Mouse (Mus musculus) midbrain, embryonic 11.5 days (tissue): ENCODE measurements around the gene Slc11a1. TPM values are rescaled to one million over a fixed set of nuclear protein-coding genes. Genes with fewer than 3 reads are reported as not detected.

ENCODE experiments used
- ATAC-seq: fragments of 200-750 bp; cut with Nextera tagmentation; 2 replicates; pipeline ENCODE4 v1.8.0; 2017; ENCODE audit warnings: moderate TSS enrichment, moderate library complexity; ENCODE audit not compliant: low FRiP score
- DNase-seq: peaks from one replicate; pipeline ENCODE4 v3.0.0; 2015; ENCODE audit warnings: low spot score; ENCODE audit errors: missing footprints
- H3K27ac ChIP-seq: fragments of 300-500 bp; sonication (generic); 2 replicates; pipeline ENCODE4 v1.5.1; 2014; ENCODE audit warnings: low read depth, low read length
- H3K27me3 ChIP-seq: fragments of 300-500 bp; sonication (generic); 2 replicates; pipeline ENCODE4 v1.6.1; 2014; ENCODE audit warnings: mild to moderate bottlenecking, low read length, moderate library complexity, mixed read lengths; ENCODE audit not compliant: control insufficient read depth, insufficient read depth
- H3K36me3 ChIP-seq: fragments of 300-500 bp; sonication (generic); 2 replicates; pipeline ENCODE4 v1.6.1; 2014; ENCODE audit warnings: mild to moderate bottlenecking, low read length, moderate library complexity, mixed read lengths; ENCODE audit not compliant: control insufficient read depth, insufficient read depth
- H3K4me1 ChIP-seq: fragments of 300-500 bp; sonication (generic); 2 replicates; pipeline ENCODE4 v1.6.1; 2014; ENCODE audit warnings: low read length; ENCODE audit not compliant: control insufficient read depth, insufficient read depth
- H3K4me2 ChIP-seq: fragments of 300-500 bp; sonication (generic); 2 replicates; pipeline ENCODE4 v1.6.1; 2014; ENCODE audit warnings: mild to moderate bottlenecking, moderate library complexity
- H3K4me3 ChIP-seq: fragments of 300-500 bp; sonication (generic); 2 replicates; pipeline ENCODE4 v1.5.1; 2014; ENCODE audit warnings: low read depth, low read length
- H3K9ac ChIP-seq: fragments of 300-500 bp; sonication (generic); 2 replicates; pipeline ENCODE4 v1.6.1; 2014; ENCODE audit warnings: low read length
- H3K9me3 ChIP-seq: fragments of 300-500 bp; sonication (generic); 2 replicates; pipeline ENCODE4 v1.6.1; 2016; ENCODE audit warnings: low read length; ENCODE audit not compliant: control insufficient read depth
- WGBS: fragments of 180-500 bp; shearing (Covaris S2); extraction: QIAGEN DNeasy Blood & Tissue Kit; methylation state at CpG from one replicate; pipeline ENCODE4 v1.1.7; 2014; 5-methylcytosine and 5-hydroxymethylcytosine counted together
- microRNA counts: library from miRNA; unstranded; fragments of <30 nt; microRNA quantifications from one replicate; lab custom pipeline; 2015
- microRNA-seq: library from miRNA; unstranded; fragments of <30 nt; microRNA quantifications from one replicate; pipeline ENCODE4, GENCODE M21; 2017
- polyA plus RNA-seq: library from polyadenylated mRNA; unstranded; fragments of >200 nt; fragmentation: Nextera tagmentation; extraction: Ambion mirVana; gene quantifications from 2 replicates; pipeline ENCODE4 v1.2.1, GENCODE M21; 2014

Gene Slc11a1
- polyA plus RNA-seq, 1 experiment from 2014 or later, result 1.6 TPM

GRCm38 (mm10) chr1:74434596-74434995 is 59.6 kb downstream of the Slc11a1 start:
- 73% methylated on average over 5 of the region's 5 CpGs for WGBS
- Histone ChIP-seq H3K9ac (no peak overlapping the region), H3K4me1 (no peaks in the 10 kb centered on the region), H3K9me3 (no peaks in the 10 kb centered on the region), H3K36me3 (peaks cover 6% of the 10 kb centered on the region; the same call in 1 of the 2 replicates), H3K27ac (no peak overlapping the region), H3K4me2 (no peak overlapping the region), H3K4me3 (no peak overlapping the region), H3K27me3 (no peaks in the 10 kb centered on the region)
- no peak for ATAC-seq
- no peak for DNase-seq

GRCm38 (mm10) chr1:74435563-74435962 is 60.6 kb downstream of the Slc11a1 start:
- WGBS, result 93% methylated on average over 6 of the region's 6 CpGs
- ATAC-seq (no peak), DNase-seq (no peak)
- no peak overlapping the region for H3K4me3 ChIP-seq
- no peaks in the 10 kb centered on the region for H3K4me1 ChIP-seq
- no peak overlapping the region for H3K4me2 ChIP-seq
- H3K27ac ChIP-seq, result no peak overlapping the region
- H3K36me3 ChIP-seq, result peaks cover 6% of the 10 kb centered on the region; the same call in 1 of the 2 replicates
- no peaks in the 10 kb centered on the region for H3K9me3 ChIP-seq
- no peak overlapping the region for H3K9ac ChIP-seq
- H3K27me3 ChIP-seq, result no peaks in the 10 kb centered on the region

MicroRNAs within 50 kb of the gene (microRNA counts, 519-probe panel; counts per million panel counts)
- 4,524 counts per million, percentile 43 among the panel's probes with 10 or more counts for microRNA mmu-miR-26b (lab: Ali Mortazavi, UCI)

Small RNA genes within 50 kb of the gene (microRNA-seq; reads per million reads assigned to microRNA genes)
- gene Mir26b, result 21,989 reads per million, percentile 99 among the genes with 10 or more reads in this experiment

Other genes starting within 250 kb of the Slc11a1 start
- gene Rufy4, start 249.7 kb upstream of the Slc11a1 start, polyA plus RNA-seq, result 0.22 and 0.25 TPM in 2 replicates
- 0.07 and 0.15 TPM in 2 replicates for gene Cxcr2, start 221.2 kb upstream of the Slc11a1 start, polyA plus RNA-seq
- gene Cxcr1, start 180.6 kb upstream of the Slc11a1 start, polyA plus RNA-seq, result not detected in 2 replicates
- gene Arpc2, start 139.1 kb upstream of the Slc11a1 start, polyA plus RNA-seq, result 316 and 328 TPM in 2 replicates
- gene Gpbar1, start 96.6 kb upstream of the Slc11a1 start, polyA plus RNA-seq, result 0.15 TPM in 1 of 2 replicates, not detected in the other
- 175 and 186 TPM in 2 replicates for gene Aamp, start 90.5 kb upstream of the Slc11a1 start, polyA plus RNA-seq
- gene Pnkd, start 90.3 kb upstream of the Slc11a1 start, polyA plus RNA-seq, result 83.9 and 84.6 TPM in 2 replicates
- gene Tmbim1, start 69.6 kb upstream of the Slc11a1 start, polyA plus RNA-seq, result 6.4 and 7.0 TPM in 2 replicates
- gene Catip, start 13.1 kb upstream of the Slc11a1 start, polyA plus RNA-seq, result 0.05 and 0.22 TPM in 2 replicates
- 33.4 and 37.9 TPM in 2 replicates for gene Ctdsp1, start 16.3 kb downstream of the Slc11a1 start, polyA plus RNA-seq
- gene Vil1, start 34.2 kb downstream of the Slc11a1 start, polyA plus RNA-seq, result 0.19 and 0.23 TPM in 2 replicates
- 100.0 and 107 TPM in 2 replicates for gene Cnot9, start 130.9 kb downstream of the Slc11a1 start, polyA plus RNA-seq
- 1.2 and 1.4 TPM in 2 replicates for gene Plcd4, start 167.7 kb downstream of the Slc11a1 start, polyA plus RNA-seq
- 46.9 and 52.3 TPM in 2 replicates for gene Usp37, start 169.1 kb downstream of the Slc11a1 start, polyA plus RNA-seq
- gene Zfp142, start 213.1 kb downstream of the Slc11a1 start, polyA plus RNA-seq, result 6.9 and 8.3 TPM in 2 replicates
- 16.9 and 22.0 TPM in 2 replicates for gene Bcs1l, start 213.1 kb downstream of the Slc11a1 start, polyA plus RNA-seq
- gene Rnf25, start 226.2 kb downstream of the Slc11a1 start, polyA plus RNA-seq, result 9.0 and 11.4 TPM in 2 replicates
- 16.1 and 18.5 TPM in 2 replicates for gene Stk36, start 226.2 kb downstream of the Slc11a1 start, polyA plus RNA-seq